Mouse (Mus musculus) cerebellum, adult 11-12 months (tissue): Measurements from ENCODE around the gene Dnajc6.

ENCODE experiments used
- DNase-seq: peaks from one replicate; pipeline ENCODE4 v3.0.0; 2022

Gene Dnajc6

DNA sequence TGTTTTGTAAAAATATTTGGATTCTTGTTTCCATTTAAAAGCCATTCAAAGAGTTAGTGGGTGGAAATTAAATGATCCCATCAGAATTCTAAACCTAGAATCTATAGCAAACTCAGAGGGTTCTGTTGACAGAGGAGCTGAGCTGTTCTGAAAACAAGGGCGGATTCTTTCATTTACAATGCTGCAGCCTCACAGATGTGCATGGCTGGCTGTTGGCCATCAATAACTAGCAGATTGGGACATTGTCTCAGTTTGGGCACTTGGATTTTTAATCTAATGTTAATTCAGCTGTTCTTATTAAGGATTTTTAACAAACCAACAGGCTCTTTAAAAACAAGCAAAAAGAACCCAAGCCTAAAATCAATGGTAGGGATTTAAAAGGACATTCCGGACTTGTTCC lies 75.7 kb downstream of the Dnajc6 start:
- DNase-seq: no peak

DNA sequence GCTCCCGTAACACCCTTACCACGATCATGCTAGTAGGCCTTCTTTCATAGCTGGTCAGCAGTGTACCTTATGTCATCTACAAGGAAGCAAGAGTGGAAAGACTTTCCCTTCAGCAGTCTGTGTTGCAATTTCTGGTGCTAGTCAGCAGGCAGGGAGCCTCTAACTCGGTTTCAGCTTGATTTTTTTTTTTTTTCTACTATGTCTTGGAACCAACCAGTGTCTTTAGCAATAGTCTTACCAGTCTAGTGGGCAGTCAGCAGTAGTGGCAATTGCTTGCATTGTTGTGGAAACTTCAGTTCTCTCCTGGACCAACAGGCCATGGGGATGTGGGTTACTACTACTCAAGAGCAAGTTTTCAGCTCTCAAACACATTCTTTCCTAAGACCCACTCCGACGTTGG lies 78.9 kb downstream of the Dnajc6 start:
- DNase-seq: no peak

DNA sequence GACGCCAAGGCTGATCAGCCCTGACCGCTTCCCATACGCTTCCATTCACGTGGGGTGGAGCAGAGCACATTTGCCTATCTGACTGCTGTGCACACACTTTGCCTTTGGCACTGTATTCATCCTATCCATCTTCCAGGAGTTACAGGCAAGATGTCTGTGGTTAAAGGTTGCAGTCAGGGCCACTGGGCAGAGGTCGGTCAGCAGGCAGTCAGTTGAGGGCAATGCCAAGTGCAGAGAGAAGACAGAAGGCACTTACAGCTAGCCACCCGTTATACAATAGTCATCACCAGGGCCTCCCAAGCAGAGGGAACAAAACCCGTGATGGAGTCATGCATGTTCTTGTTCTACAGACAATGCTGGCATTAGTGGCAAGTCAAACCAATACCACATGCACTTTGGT lies 82.3 kb downstream of the Dnajc6 start:
- DNase-seq: peak; percentile 41

DNA sequence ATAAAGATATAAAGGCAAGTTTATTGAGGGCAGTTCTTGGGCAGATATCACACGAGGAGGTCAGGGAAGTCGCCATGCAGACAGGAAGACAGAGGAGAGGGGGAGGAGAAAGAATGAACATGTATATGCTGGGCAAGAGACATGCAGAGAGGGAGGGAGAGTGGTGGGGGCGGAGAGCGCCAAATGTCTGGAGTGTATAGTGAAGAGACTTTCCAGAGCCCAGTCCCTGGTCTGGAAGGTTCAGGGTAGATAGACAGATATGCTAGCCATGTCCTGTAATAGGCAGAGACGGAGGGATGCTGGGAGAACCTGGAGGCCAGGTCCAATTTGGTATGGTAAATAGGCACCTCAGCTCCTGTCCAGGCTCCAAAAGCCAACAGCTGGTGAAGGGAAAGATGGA lies 83.1 kb downstream of the Dnajc6 start:
- DNase-seq: no peak

DNA sequence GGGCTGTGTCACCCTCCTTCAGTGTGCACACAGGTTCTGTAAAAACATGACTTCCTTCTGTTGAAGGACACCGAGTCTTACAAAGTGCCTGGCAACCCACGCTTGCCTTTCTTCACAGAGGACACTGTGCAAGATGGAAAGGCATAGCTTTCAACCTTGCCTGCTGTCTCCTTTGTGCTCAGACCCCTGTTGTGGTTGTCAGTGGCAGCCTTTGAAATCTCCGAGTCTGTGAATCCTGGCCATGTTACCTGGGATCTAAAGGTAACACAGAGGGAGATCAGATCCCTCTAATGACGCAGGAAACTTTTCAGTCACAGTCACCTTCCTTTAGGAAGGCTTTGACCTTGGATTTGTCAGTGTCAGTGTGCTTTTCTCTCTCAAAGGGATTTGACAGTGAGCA lies 84.7 kb downstream of the Dnajc6 start:
- no peak for DNase-seq

DNA sequence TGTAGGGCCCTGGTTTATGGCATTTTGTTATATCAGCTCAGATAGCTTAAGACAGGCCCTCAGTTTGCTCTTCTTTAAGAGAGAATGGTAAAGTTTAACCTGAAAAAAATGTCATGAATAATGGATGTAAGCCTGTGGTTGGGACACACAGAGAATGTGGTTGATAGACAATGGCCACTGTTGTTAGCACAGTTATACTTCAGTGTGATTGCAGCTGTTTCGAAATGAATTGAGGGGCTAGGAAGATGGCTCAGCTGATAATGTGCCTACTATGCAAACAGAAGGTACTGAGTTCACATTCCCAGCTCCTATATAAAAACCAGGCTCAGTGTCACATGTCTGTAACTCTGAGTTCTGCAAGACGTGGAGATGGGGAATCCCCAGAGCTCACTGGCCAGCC lies 86.4 kb downstream of the Dnajc6 start:
- DNase-seq: no peak

DNA sequence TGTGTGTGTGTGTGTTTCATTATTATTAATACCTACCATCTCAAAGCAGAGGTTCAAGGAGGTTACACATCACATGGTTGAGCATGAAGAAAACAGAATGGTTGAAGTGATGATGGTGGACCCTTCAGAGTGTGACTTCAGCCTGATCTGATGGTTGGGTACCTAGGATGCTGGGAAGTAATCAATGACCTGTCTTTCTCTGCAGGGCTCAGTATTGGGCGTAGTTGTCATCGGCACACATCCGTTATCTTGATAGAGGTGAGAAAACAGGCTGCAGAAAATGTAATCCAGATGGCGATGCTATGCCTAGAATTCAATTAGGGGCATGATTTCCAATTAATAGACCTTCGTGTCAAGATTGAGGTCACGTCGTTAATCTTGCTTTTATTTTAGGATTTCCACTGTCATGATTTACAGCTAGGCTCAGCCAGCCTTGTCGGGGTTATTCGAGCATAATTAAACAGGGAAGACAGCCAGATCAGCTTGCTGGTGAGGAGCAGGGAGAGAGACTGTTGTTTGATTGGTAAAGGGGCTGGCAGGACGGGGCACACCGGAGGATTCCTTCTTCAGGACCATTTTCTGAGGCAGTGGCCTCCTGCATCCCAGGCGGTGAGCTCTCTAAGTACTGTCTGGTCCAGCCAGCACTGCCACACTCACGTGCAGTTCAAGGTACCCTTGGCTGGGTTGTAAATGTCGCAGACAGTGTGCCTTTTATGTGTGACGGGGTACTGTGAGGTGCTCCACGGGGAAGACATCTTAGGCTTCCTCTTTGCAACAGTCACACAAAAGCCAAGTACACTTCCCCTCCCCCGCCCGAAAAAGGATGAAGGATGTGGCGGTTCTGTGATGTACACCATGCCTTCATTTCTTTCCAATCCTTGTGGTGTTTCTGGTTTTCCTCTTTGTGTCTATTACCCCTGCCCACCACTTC lies 88.3 kb downstream of the Dnajc6 start:
- DNase-seq: no peak

DNA sequence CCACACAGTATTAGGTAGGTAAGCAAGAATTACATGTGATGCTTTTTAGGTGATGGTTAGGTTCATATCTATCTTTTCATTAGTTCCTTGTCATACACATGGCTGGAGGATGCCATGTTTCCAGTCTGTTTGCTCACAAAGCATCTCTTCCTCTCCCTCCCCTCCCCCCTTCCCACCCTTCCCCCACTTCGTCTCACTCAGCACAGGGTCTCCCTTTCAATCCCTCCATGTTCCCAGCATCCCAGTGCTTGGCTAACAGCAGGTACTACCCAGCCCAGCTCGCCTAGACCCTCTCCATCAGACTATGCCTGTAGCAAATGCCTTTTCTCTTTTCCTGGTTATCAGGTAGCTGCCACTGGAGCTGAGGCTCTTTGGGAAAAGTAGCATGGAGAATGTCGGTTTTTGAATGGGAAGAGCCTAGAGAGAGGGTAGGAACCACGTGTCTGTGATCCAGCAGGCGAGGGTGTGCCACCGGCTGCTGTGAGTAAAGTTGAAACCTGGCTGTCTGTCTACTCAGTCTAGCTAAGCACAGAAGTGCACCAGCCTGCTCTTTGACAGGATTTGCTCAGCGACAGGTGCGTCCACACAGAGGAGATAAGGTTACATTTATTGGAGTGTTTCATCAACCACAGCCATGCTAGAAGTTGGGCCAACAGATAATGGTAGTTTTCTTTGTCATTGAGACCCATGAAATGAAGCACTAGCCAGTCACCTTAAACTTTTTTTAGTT lies 89.2 kb downstream of the Dnajc6 start:
- no peak for DNase-seq

DNA sequence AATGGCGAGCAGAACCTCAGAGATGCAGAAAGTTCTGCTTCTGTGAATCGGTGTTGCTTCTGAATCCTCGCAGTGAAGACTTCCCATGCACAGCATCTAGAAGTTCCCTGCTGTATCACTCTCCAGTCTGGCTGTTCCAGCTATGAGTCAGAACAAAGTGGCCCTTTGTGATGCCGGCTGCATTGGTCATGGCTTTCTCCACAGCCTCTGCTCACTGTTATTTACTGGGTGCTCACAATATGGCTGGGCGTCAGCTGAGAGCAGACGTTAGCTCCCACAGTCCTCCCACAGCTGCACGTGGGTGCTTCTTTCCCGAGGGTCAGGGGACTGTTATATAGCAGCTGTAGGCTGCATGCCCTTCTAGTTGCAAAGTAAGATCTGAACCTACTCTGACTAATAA lies 92.5 kb downstream of the Dnajc6 start:
- DNase-seq: no peak

DNA sequence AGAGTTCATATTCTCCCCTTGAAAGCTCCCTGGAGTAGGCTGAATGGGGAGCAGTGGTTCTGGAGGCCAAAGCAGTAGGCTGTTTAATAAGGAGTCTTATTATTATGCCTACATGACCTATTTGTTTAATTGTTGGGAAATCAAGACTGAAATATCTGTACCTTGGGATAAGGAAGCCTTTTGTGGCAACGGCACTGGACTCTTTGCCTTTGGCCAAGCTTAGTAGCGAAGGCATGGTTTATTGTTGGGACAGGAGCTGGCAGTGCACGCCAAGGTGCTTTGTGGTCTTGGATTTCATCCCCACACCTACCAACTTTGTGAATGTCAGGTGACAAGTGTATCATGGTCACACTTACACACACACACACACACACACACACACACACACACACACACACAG lies 93.3 kb downstream of the Dnajc6 start:
- DNase-seq: no peak

DNA sequence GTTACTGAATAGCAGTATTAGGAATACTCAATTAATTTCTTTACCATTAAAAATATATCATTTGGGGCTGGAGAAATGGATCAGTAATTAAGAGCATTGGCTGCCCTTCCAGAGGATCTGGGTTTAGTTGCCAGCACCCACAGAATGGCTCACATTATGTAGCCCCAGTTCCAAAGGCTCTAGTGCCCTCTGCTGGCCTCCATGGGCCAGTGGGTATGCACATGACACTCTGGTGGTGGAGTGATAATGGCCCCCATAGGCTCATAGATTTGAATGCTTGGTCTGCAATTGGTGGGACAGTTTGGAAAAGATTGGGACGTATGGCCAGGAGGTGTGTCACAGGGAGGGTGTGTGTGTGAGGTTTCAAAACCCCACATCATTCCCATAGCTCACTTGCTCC lies 95.0 kb downstream of the Dnajc6 start:
- DNase-seq: no peak

DNA sequence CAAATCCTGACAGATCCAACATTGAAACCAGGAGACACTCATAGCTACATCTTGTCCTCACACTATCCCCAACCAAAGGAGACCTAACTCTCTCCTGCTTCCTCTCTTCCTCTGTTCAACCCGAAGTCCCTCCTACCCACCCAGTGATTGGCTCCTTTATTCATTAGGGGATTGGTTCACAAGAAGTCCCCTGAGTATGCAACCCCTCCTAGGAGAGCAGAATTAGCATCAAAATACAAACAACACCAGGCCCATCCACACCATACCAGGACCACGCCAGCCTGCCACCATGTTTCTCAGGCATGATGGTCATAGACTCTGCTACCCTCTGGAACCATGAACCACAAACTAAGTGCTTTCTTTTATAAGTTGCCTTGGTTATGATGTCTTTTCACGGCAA lies 96.0 kb downstream of the Dnajc6 start:
- DNase-seq: no peak

DNA sequence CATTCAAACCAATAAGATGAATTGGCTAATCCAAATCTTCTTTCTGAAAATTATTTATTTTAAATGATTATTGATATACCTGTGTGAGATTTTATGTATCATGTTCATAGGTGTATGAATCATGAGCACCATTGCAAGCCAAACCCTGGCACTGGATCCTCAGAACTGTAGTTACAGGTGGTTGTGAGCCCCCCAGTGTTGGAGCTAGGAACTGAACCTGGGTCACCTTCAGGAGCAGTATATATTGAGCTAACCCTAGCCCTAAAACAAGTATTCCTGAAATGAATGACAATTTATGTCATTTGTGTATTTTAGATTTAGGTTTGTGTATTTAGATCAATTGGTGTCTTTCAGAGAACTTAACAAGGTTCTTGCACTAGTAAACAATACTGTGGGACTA lies 105.3 kb downstream of the Dnajc6 start:
- DNase-seq: no peak

DNA sequence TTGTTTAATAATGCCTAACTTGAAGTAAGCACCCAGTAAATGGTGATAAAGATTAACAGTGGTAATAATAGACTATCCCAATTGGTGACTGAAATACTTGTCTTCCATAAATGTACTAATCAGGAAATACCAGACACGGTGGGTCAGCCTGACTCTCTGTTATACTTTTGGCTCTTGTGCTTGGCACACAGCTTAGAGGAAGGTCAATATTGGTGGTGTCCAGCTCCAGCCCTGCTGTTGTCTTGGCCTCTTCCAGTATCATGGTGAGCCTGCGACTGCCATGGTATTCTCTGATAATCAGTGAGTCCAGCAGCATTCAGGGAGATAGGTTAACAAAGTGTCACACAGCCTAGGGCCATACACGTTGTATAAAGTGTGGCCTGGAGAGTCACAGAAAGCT lies 107.2 kb downstream of the Dnajc6 start:
- DNase-seq: peak; percentile 64

DNA sequence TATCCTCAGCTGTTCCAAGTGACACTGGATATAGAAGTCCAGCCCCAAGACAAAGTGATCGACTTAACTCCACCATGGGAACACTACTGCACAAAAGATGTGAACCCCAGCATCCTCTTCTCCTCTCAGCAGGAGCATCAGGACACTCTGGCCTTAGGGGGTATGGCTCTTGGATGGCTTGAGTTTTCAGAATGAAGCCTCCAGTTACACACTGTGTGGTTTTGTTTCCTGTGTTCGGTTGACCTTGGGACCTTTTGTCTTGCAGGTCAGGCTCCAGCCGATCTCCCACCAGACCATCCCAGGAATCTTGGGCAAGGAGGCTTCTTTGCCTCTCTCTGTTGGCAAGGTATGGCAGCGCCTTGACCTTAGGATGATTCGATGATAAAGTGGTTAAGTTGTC lies 120.1 kb downstream of the Dnajc6 start:
- DNase-seq: no peak

DNA sequence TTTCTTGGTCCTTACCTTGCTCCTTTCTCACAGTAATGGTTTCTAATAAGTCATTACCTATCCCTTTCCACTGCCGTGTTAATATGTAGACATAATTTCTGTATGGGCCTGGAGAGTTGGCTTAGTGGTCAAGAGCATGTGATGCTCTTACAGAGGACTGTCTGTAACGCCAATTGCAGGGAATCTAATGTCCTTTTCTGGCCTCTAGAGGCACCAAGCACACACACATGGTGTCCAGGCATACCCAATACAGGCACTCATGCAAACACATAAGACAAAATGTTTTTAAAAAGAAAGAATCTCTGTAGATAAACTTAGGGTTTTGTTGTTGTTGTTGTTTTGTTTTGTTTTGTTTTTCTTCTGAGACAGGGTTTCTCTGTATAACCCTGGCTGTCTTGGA lies 121.3 kb downstream of the Dnajc6 start:
- DNase-seq: no peak

DNA sequence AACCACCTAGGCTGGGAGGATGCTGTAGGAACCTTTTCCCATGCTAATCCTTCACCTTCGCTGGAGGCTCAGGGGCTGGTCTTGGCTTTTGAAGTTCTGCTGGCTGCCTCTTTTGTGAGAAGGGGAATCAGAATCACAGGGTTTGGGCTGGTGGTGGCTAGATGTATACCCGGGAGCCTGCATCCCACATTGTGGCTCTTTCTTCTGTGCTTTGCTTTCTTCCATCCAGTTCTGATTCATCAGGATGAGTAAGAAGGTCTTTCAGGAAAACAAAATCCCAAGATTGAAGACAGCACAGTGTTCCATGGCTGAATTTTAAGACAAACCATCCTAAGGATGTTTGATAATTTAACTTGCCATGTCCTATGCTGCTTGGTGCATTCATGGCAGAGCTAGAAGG lies 123.8 kb downstream of the Dnajc6 start:
- DNase-seq: no peak

DNA sequence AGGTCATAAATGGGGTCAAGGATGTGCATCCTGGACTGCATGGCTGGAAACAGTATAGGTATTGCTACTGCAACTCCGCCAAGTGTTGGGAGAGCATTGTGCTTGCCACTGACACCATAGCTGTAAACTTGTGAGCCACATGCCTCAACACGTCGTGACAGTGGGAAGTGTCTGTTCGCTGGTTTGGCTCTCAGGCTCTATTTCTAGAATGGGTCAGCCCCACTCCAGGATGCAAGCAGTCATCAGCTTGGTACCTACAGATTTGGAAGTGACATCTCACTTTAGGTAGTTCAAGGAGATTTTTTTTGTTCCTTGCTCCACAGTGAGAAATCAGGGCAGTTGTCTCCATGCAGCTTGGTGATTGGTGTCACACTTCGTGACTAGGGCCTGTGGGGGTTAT lies 124.8 kb downstream of the Dnajc6 start:
- DNase-seq: no peak

DNA sequence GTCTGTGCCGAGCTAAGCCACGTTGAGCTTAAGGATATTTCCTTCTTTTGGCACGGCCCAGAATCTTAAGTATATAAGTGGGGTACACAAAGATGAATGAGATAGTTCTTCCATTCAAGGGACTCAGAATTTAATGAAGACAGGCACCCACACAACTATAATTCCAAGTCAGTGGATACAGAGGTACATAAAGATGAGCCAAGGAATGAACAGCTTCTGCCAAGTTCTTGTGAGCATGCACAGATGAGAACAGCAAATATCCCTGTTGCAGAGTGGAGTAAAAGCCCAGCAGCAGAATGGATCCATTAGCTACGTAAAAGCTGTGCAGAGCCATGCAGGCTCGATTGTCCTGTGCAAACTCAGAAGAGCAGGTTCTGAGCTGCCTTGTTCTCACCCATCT lies 128.8 kb downstream of the Dnajc6 start:
- no peak for DNase-seq

DNA sequence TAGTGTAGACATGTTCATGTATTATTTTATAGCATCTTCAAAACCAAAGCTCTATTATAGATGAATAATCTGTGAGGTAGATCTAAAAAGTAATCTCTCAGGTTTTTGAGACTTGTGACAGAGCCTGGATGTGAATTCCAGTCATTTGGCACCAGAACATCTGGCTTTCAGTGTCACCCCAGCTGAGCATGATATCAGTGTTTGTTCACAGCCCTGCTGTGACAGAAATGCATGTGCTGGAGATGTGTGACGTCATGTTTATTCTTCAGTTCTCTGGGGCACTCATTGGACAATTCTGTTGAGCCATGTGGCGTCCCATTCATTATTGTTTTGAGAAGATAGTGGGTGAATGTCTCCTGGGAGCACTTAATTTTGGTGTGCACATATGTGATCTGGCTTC lies 139.1 kb downstream of the Dnajc6 start:
- no peak for DNase-seq

DNA sequence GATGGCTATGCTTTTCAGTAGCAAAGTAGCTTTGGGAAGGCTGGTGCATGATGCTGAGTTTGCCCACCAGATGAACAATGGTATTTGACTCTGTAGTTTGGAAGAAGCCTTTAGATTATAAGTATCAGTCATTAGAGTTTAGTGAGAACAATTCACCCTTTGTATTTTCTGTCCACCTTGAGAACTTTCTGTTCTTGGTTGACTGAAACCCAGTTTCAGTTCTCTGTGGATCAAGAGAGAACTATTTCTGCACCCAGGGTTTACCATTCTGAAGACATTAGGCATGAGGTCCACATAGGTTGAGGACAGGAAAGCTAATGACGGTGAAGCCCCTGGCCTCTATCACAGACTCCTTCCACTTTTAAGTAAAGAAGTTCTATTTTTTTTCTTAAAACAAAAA lies 141.0 kb downstream of the Dnajc6 start:
- DNase-seq: no peak

DNA sequence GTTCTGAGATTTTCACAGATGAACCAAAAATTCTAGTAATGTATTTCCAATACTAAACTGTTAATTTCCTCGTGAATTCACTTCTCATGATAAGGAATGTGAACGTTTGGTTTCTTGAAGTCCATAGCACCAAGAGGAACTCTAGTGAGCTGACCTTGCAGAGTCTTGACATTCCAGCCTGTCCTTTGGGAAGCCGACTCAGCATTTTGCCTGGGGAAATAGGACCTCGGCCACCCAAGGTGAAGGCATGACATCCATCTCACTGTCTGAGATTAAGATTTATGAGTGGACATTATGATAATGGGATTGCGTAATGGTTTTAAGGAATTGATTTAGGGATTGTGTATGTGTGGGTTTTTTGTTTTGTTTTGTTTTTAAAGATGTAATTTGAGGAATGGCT lies 144.2 kb downstream of the Dnajc6 start:
- DNase-seq: no peak

DNA sequence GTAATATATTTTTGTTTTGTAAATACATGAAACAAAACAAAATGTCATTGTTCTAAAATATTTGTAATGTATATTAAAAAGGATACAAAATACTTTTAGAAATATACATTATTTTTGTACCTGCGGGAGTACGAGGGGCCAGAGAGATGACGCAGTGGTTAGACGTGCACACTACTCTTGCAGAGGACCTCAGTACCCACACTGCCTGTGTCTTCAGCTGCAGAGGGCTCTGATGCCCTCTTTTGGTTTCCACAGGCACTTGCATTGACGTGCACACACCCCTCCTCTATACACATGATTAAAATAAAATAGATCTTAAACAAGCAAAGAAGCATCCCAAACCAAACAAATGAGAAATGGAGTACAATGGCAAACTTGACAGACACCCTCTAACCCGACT lies 146.3 kb downstream of the Dnajc6 start:
- DNase-seq: no peak

DNA sequence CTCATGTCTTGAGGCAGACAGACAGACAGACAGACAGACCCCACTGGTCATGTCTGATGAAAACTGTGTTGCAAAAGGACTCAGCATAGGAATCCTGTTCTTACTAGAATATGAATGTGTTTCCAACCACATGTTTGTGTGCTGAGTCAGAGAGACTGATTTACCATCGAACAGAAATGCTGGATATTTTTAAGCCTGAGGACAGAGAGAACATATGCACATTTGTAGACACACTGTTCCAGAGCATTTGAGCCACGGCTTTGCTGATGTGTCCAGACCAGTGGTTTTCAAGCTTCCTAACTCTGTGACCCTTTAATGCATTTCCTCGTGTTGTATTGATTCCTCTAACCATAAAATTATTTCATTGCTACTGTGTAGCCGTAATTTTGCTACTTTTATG lies 146.8 kb downstream of the Dnajc6 start:
- no peak for DNase-seq

DNA sequence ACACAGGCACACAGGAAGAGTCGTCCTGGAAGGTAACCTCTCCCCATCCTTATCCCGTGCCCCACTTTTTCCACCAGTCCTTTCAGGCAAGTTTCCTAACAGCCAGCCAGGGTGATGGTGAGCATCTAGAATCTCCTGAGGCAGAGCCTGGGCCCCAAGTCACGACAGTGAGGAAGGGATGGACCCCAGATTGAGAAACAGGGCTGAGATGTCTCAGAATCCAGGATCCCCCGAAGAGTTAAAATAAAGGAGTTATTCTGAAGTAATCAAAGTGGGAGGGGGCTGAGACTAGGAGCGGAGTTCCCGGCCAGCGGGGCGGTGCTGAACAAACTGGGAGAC lies 150.4 kb downstream of the Dnajc6 start:
- no peak for DNase-seq
